Mouse (Mus musculus): ENCODE results near the gene Rapsn.

GRCm38 (mm10) chr2:91085494-91086391, 50.3 kb downstream of the Rapsn start:
- no peak for TF ChIP-seq POLR2A (IDR thresholded peaks at IDR 0.05; ENCODE audit: insufficient read depth, low read length)
- TF ChIP-seq CTCF (IDR thresholded peaks at IDR 0.05; ENCODE audit: low read depth, low read length), result no peak
